Mouse (Mus musculus) adipocyte (in vitro differentiated cells): ENCODE results near the gene Olfr690.
"Not testable (repeated sequence)": the region's sequence is repeated elsewhere in the genome, so short reads cannot be mapped to it uniquely, and the experiment has no call there.

Experiments
- DNase-seq: peaks from one replicate; pipeline ENCODE4 v3.0.0-alpha.2; 2016; ENCODE audit warnings: low spot score

The Olfr690 gene

GRCm38 (mm10) chr7:105334004-105334403 lies at the start of gene Olfr690:
Gene Olfr690 (minus strand): TSS chr7:105334104.
- DNase-seq: no peak

GRCm38 (mm10) chr7:105380329-105380728 lies 46.4 kb upstream of the Olfr690 start:
- no peak for DNase-seq

- no peak for DNase-seq
Observed at GRCm38 (mm10) chr7:105374866-105375265, 41.0 kb upstream of the Olfr690 start, which contains the start of gene Gm5901. Gene Gm5901 (plus strand): TSS chr7:105375038.

GRCm38 (mm10) chr7:105373976-105374375 lies 40.1 kb upstream of the Olfr690 start:
- DNase-seq: no peak

GRCm38 (mm10) chr7:105373509-105373908 lies 39.6 kb upstream of the Olfr690 start:
- DNase-seq: no peak

GRCm38 (mm10) chr7:105372912-105373311 lies 39.0 kb upstream of the Olfr690 start:
- DNase-seq: no peak

- DNase-seq: no peak
Observed at GRCm38 (mm10) chr7:105368521-105368920, 34.6 kb upstream of the Olfr690 start.

GRCm38 (mm10) chr7:105367930-105368329 lies 34.0 kb upstream of the Olfr690 start, which contains the start of gene Olfr692:
Gene Olfr692 (plus strand): TSS chr7:105368230.
- no peak for DNase-seq

- DNase-seq: no peak
Observed at GRCm38 (mm10) chr7:105367268-105367667, 33.4 kb upstream of the Olfr690 start.

GRCm38 (mm10) chr7:105361713-105362112 lies 27.8 kb upstream of the Olfr690 start:
- no peak for DNase-seq

GRCm38 (mm10) chr7:105356487-105356886 lies 22.6 kb upstream of the Olfr690 start:
- not testable (repeated sequence) for DNase-seq

- DNase-seq: not testable (repeated sequence)
Observed at GRCm38 (mm10) chr7:105356064-105356463, 22.2 kb upstream of the Olfr690 start.

- DNase-seq: no peak
Observed at GRCm38 (mm10) chr7:105342752-105343151, 8.8 kb upstream of the Olfr690 start.

GRCm38 (mm10) chr7:105342170-105342569 lies 8.3 kb upstream of the Olfr690 start, which contains the start of gene Olfr691:
Gene Olfr691 (minus strand): TSS chr7:105342270.
- DNase-seq: no peak

- DNase-seq: no peak
Observed at GRCm38 (mm10) chr7:105325302-105325701, 8.6 kb downstream of the Olfr690 start.

GRCm38 (mm10) chr7:105310865-105311264 lies 23.0 kb downstream of the Olfr690 start, which contains the start of gene Olfr689:
Gene Olfr689 (plus strand): TSS chr7:105311165.
- DNase-seq: no peak

- no peak for DNase-seq
Observed at GRCm38 (mm10) chr7:105290051-105290450, 43.9 kb downstream of the Olfr690 start.

GRCm38 (mm10) chr7:105287795-105288194 lies 46.1 kb downstream of the Olfr690 start, which contains the start of gene Olfr688:
Gene Olfr688 (plus strand): TSS chr7:105288095.
- no peak for DNase-seq
